Mouse (Mus musculus): ENCODE results near the gene Hhat.
A peak's percentile ranks its signal among the peaks of the same experiment; 100 is the strongest.

Hhat gene

GRCm38 (mm10) chr1:192651981-192652605 lies 118.9 kb downstream of the Hhat start:
- DNase-seq (ENCODE audit: low spot score) = no peak

GRCm38 (mm10) chr1:192650586-192650985 lies 120.4 kb downstream of the Hhat start:
- DNase-seq (ENCODE audit: low spot score) = no peak

GRCm38 (mm10) chr1:192650023-192650422 lies 121.0 kb downstream of the Hhat start:
- no peak for DNase-seq (ENCODE audit: low spot score)

- no peak for DNase-seq (ENCODE audit: low spot score)
Measured at GRCm38 (mm10) chr1:192649233-192649632, 121.8 kb downstream of the Hhat start.

- peak; percentile 45 for DNase-seq (ENCODE audit: low spot score)
Measured at GRCm38 (mm10) chr1:192647361-192647760, 123.7 kb downstream of the Hhat start.

- no peak for DNase-seq (ENCODE audit: low spot score)
Measured at GRCm38 (mm10) chr1:192642126-192642525, 128.9 kb downstream of the Hhat start.

- no peak for DNase-seq (ENCODE audit: low spot score)
Measured at GRCm38 (mm10) chr1:192639175-192639574, 131.8 kb downstream of the Hhat start.

- no peak for DNase-seq (ENCODE audit: low spot score)
Measured at GRCm38 (mm10) chr1:192621843-192622242, 149.2 kb downstream of the Hhat start.

GRCm38 (mm10) chr1:192613271-192613670 lies 157.8 kb downstream of the Hhat start:
- DNase-seq (ENCODE audit: low spot score) = no peak

GRCm38 (mm10) chr1:192611996-192612739 lies 158.9 kb downstream of the Hhat start:
- no peak for DNase-seq (ENCODE audit: low spot score)

- no peak for DNase-seq (ENCODE audit: low spot score)
Measured at GRCm38 (mm10) chr1:192606876-192607275, 164.1 kb downstream of the Hhat start.

- DNase-seq (ENCODE audit: low spot score) = peak; percentile 28
Measured at GRCm38 (mm10) chr1:192604413-192604812, 166.6 kb downstream of the Hhat start.

- peak; percentile 51 for DNase-seq (ENCODE audit: low spot score)
Measured at GRCm38 (mm10) chr1:192603556-192603955, 167.5 kb downstream of the Hhat start.

- no peak for DNase-seq (ENCODE audit: low spot score)
Measured at GRCm38 (mm10) chr1:192601206-192601605, 169.8 kb downstream of the Hhat start.

GRCm38 (mm10) chr1:192599746-192600145 lies 171.3 kb downstream of the Hhat start:
- no peak for DNase-seq (ENCODE audit: low spot score)

- peak; percentile 73 for DNase-seq (ENCODE audit: low spot score)
Measured at GRCm38 (mm10) chr1:192598380-192598779, 172.6 kb downstream of the Hhat start.

GRCm38 (mm10) chr1:192595426-192595825 lies 175.6 kb downstream of the Hhat start:
- no peak for DNase-seq (ENCODE audit: low spot score)

GRCm38 (mm10) chr1:192593492-192593891 lies 177.5 kb downstream of the Hhat start:
- DNase-seq (ENCODE audit: low spot score) = no peak

- no peak for DNase-seq (ENCODE audit: low spot score)
Measured at GRCm38 (mm10) chr1:192587451-192587850, 183.6 kb downstream of the Hhat start.

GRCm38 (mm10) chr1:192585289-192585688 lies 185.7 kb downstream of the Hhat start:
- no peak for DNase-seq (ENCODE audit: low spot score)

- no peak for DNase-seq (ENCODE audit: low spot score)
Measured at GRCm38 (mm10) chr1:192582921-192583320, 188.1 kb downstream of the Hhat start.

GRCm38 (mm10) chr1:192564691-192565090 lies 206.3 kb downstream of the Hhat start:
- no peak for DNase-seq (ENCODE audit: low spot score)

- DNase-seq (ENCODE audit: low spot score) = no peak
Measured at GRCm38 (mm10) chr1:192559341-192559740, 211.7 kb downstream of the Hhat start.
